Mouse (Mus musculus) ES-E14 (cell line): ENCODE measurements around the gene Izumo1r.

Source experiments
- CHD2 ChIP-seq: IDR thresholded peaks from 2 replicates; pipeline ENCODE4 v1.6.1; 2014; ENCODE audit warnings: mild to moderate bottlenecking, low read depth, low read length, inconsistent platforms
- MAFK ChIP-seq: IDR thresholded peaks from 2 replicates; pipeline ENCODE4 v1.6.1; 2014; ENCODE audit warnings: mild to moderate bottlenecking, low read depth, low read length, inconsistent platforms; ENCODE audit not compliant: insufficient read depth
- ZC3H11A ChIP-seq: IDR thresholded peaks from 2 replicates; pipeline ENCODE4 v1.6.1; 2012; ENCODE audit warnings: low read depth, mild to moderate bottlenecking, inconsistent platforms, low read length, borderline replicate concordance
- ZNF384 ChIP-seq: IDR thresholded peaks from 2 replicates; pipeline ENCODE4 v1.6.1; 2012; ENCODE audit warnings: low read depth, low read length, inconsistent platforms

DNA sequence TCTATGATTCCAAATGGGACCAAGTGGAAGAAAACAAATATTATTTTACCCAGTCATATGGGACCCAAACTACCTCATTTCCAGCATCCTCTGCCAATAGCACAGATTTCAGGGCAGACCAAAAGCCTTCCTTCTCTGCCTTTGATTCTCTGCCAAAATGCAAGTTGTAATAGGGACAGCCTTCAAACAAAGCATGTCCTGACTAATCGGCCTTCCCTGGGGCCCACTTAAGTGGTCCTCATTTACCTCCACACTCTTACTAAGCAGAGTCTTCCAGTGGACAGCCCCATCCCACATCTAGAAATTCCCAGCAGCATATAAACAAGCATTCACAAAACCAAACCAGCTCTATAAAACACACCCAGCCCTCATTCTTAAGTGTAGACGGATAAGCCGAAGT, 6.6 kb downstream of the Izumo1r start:
- TF ChIP-seq ZNF384 (no peak), ZC3H11A (no peak), MAFK (no peak), CHD2 (no peak)
